Mouse (Mus musculus): Measurements from ENCODE around the gene Zc3h12c.

GRCm38 (mm10) chr9:52217636-52218035 lies 49.3 kb upstream of the Zc3h12c start:
- no peak for TF ChIP-seq FLI1 (IDR thresholded peaks at IDR 0.05; ENCODE audit: low read length)
- TF ChIP-seq GATA1 (IDR thresholded peaks at IDR 0.05; ENCODE audit: borderline replicate concordance, low read length): no peak

Measured in megakaryocyte, embryonic 14.5 days (primary cell).